Mouse (Mus musculus): ENCODE measurements around the gene Gm14214.

DNA sequence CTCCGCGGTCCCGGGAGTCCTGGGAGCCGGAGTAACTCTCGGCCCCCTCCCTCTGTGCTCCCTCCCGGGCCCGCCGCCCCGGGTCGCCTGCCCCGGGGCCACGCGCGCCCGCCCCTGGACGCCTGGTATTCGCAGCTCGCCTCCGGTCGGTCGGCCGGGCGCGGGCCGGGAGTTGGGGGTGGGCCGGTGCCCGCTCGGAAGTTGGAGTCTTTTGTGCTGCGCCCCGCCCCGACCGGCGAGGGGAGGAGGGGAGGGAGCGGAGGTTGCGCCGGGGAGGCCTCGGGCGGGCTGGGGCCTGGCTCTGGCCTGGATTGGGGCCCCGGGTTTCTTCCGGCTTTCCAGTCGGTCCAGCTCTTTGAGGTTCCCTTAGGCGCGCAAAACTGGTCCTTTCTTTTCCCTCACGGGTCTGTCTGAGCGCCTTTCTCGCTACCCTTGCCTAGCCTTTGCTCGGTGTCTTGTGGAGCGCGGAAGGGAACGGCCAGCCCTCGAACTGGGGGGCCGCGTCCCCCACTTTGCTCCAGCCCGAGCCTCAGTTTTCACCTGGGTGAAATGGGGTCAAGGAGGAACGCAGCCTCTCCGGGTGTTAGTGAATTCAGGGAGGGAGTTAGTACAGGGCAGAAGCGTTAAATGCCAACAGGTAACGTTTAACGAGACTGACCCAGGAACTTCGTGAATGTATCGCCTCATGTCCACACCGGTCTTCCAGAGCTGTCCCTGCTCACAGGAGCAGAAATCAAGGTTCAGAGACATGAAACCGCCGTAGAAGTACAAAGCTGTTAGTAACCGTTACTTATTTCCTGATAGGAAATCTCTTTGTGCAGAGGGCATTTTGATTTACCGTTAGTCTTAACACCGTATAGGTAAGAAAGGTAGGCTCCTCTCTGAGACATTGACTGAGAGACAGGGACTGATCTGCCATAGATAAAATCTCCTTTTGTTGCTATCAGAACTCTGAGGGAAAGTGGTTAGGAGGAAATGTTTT, 22.1 kb upstream of the Gm14214 start:
- TF ChIP-seq CTCF (IDR thresholded peaks at IDR 0.05; ENCODE audit: control insufficient read depth, insufficient read depth, insufficient read length): no peak
- no peak for TF ChIP-seq MYOD1 (IDR thresholded peaks at IDR 0.05; ENCODE audit: control insufficient read depth, insufficient read length, low read depth)
- no peak for TF ChIP-seq CEBPB (IDR thresholded peaks at IDR 0.05; ENCODE audit: low read depth)

Measured in C2C12 (cell line).